In genomic region chr7:132312396-132312795, GRCm38 (mm10) we compare ENCODE assay signal across 9 mouse cellular contexts. TPM values are rescaled to one million over a fixed set of nuclear protein-coding genes. Genes with fewer than 3 reads are reported as not detected.
DNase-seq lines count a peak whose midpoint lies in the region; ATAC-seq and TF ChIP-seq lines count a peak whose summit lies in the region.
"Had no signal": no experiment of that assay in that cellular context is flagged by ENCODE, and none has a peak within 500 bp of the region (broad histone marks: within the 10 kb centered on the region; RNA-seq: fewer than 3 reads in every experiment).

No protein-coding gene starts in this region.

- H3K4me3 ChIP-seq in midbrain, embryonic 13.5 days (replicated peaks), result no peak overlapping the region
- H3K4me3 ChIP-seq in midbrain, embryonic 14.5 days (replicated peaks; ENCODE audit: low read depth, low read length), result no peak overlapping the region
- H3K4me3 ChIP-seq in stomach, postnatal 0 days (ENCODE audit: low read depth, low read length), result no peak overlapping the region
- H3K4me3 ChIP-seq in liver, embryonic 11.5 days (ENCODE audit: low read depth, low read length), result no peak overlapping the region

- WGBS in midbrain, embryonic 13.5 days, result 75% methylated on average over 8 of the region's 8 CpGs
- 62% methylated on average over 8 of the region's 8 CpGs for WGBS in midbrain, embryonic 14.5 days
- WGBS in stomach, postnatal 0 days, result 16% methylated on average over 8 of the region's 8 CpGs
- 74% methylated on average over 8 of the region's 8 CpGs for WGBS in liver, embryonic 11.5 days

- no peaks in the 10 kb centered on the region for H3K27me3 ChIP-seq in midbrain, embryonic 13.5 days
- no peaks in the 10 kb centered on the region for H3K27me3 ChIP-seq in midbrain, embryonic 14.5 days (ENCODE audit: control insufficient read depth, insufficient read depth, low read length)
- H3K27me3 ChIP-seq in stomach, postnatal 0 days (ENCODE audit: control insufficient read depth, insufficient read depth, low read length), result no peaks in the 10 kb centered on the region
- peaks cover 3% of the 10 kb centered on the region; the same call in 1 of the 2 replicates for H3K27me3 ChIP-seq in liver, embryonic 11.5 days (replicated peaks; ENCODE audit: control insufficient read depth, insufficient read depth, low read length)

- H3K9ac ChIP-seq in midbrain, embryonic 13.5 days (replicated peaks), result no peak overlapping the region
- H3K9ac ChIP-seq in midbrain, embryonic 14.5 days (replicated peaks; ENCODE audit: low read length), result no peak overlapping the region
- H3K9ac ChIP-seq in stomach, postnatal 0 days (ENCODE audit: low read length), result no peak overlapping the region
- no peak overlapping the region; the same call in 1 of the 2 replicates for H3K9ac ChIP-seq in liver, embryonic 11.5 days (ENCODE audit: low read depth, low read length)

- no peaks in the 10 kb centered on the region for H3K36me3 ChIP-seq in midbrain, embryonic 13.5 days
- no peaks in the 10 kb centered on the region for H3K36me3 ChIP-seq in midbrain, embryonic 14.5 days (ENCODE audit: control insufficient read depth, insufficient read depth, low read length)
- H3K36me3 ChIP-seq in stomach, postnatal 0 days (ENCODE audit: control insufficient read depth, insufficient read depth, low read length), result no peaks in the 10 kb centered on the region
- no peaks in the 10 kb centered on the region for H3K36me3 ChIP-seq in liver, embryonic 11.5 days (ENCODE audit: control insufficient read depth, insufficient read depth, low read length)

- DNase-seq in cerebellum, adult 11 months, result peak; percentile 47
- DNase-seq in midbrain, embryonic 14.5 days, result no peak
- DNase-seq in left cerebral cortex, adult 18-20 months (ENCODE audit: low spot score in 2 of 2), result peak; percentile 58 to 76
- DNase-seq in stomach, postnatal 0 days (ENCODE audit: low spot score), result peak; percentile 50
- DNase-seq in heart, postnatal 4 days, result no peak
- no peak for DNase-seq in liver, embryonic 11.5 days (ENCODE audit: low spot score)

- no peaks in the 10 kb centered on the region for H3K9me3 ChIP-seq in midbrain, embryonic 13.5 days
- no peaks in the 10 kb centered on the region for H3K9me3 ChIP-seq in midbrain, embryonic 14.5 days (ENCODE audit: control insufficient read depth, low read length)
- no peaks in the 10 kb centered on the region for H3K9me3 ChIP-seq in stomach, postnatal 0 days (ENCODE audit: control insufficient read depth, low read length)
- H3K9me3 ChIP-seq in liver, embryonic 11.5 days (ENCODE audit: control insufficient read depth, low read length), result no peaks in the 10 kb centered on the region

- H3K4me2 ChIP-seq in midbrain, embryonic 13.5 days (replicated peaks), result peak overlapping the region; percentile 17; the same call in 1 of the 2 replicates
- no peak overlapping the region for H3K4me2 ChIP-seq in midbrain, embryonic 14.5 days (ENCODE audit: low read length)
- no peak overlapping the region for H3K4me2 ChIP-seq in stomach, postnatal 0 days (replicated peaks; ENCODE audit: low read depth)
- H3K4me2 ChIP-seq in liver, embryonic 11.5 days, result no peak overlapping the region

- H3K27ac ChIP-seq in midbrain, embryonic 13.5 days, result no peak overlapping the region
- H3K27ac ChIP-seq in midbrain, embryonic 14.5 days (replicated peaks; ENCODE audit: low read depth, low read length), result no peak overlapping the region
- H3K27ac ChIP-seq in stomach, postnatal 0 days (replicated peaks), result no peak overlapping the region
- H3K27ac ChIP-seq in liver, embryonic 11.5 days (ENCODE audit: low read depth, low read length), result no peak overlapping the region

- no peak for TF ChIP-seq CTCF in stomach, postnatal 0 days (IDR thresholded peaks at IDR 0.05; ENCODE audit: low read depth)

- peaks cover 58% of the 10 kb centered on the region for H3K4me1 ChIP-seq in midbrain, embryonic 13.5 days (replicated peaks)
- peaks cover 12% of the 10 kb centered on the region; the same call in 1 of the 2 replicates for H3K4me1 ChIP-seq in midbrain, embryonic 14.5 days (ENCODE audit: control insufficient read depth, insufficient read depth, low read length)
- H3K4me1 ChIP-seq in stomach, postnatal 0 days (replicated peaks; ENCODE audit: control insufficient read depth, insufficient read depth), result peaks cover 18% of the 10 kb centered on the region
- H3K4me1 ChIP-seq in liver, embryonic 11.5 days (replicated peaks; ENCODE audit: control insufficient read depth, insufficient read depth, low read length), result peaks cover 15% of the 10 kb centered on the region

- no peak for ATAC-seq in cerebellum, adult (ENCODE audit: insufficient number of reproducible peaks, low FRiP score, low TSS enrichment)
- no peak for ATAC-seq in midbrain, embryonic 13.5 days
- ATAC-seq in midbrain, embryonic 14.5 days (ENCODE audit: low FRiP score, low TSS enrichment), result no peak
- peak; percentile 20; the same call in 1 of the 2 replicates for ATAC-seq in stomach, postnatal 0 days (ENCODE audit: low FRiP score, low TSS enrichment)
- no peak for ATAC-seq in liver, embryonic 11.5 days (replicated peaks; ENCODE audit: low FRiP score)
- ATAC-seq: forebrain, embryonic 16.5 days had no signal

- no peak for TF ChIP-seq EP300 in stomach, postnatal 0 days (optimal IDR thresholded peaks at IDR 0.05)

RNA-seq across cellular contexts. Expression of gene Chst15, which starts 4.6 kb away (rescaled TPM):
- polyA plus RNA-seq in midbrain, embryonic 13.5 days (2015; fragmentation: Nextera tagmentation; extraction: Ambion mirVana), result 17.9 and 18.6 TPM in 2 replicates
- 13.3 and 17.8 TPM in 2 replicates for polyA plus RNA-seq in midbrain, embryonic 14.5 days (2014; fragmentation: Nextera tagmentation; extraction: Ambion mirVana)
- 10 to 100 TPM; 38.5 to 39.6 TPM for total RNA-seq in left cerebral cortex, adult 18-20 months (2021)
- polyA plus RNA-seq in stomach, postnatal 0 days (2015; fragmentation: Nextera tagmentation; extraction: Ambion mirVana), result 11.5 and 12.1 TPM in 2 replicates
- total RNA-seq in heart, postnatal 4 days (2021), result 10 to 100 TPM; 12.5 to 12.7 TPM
- 12.8 and 14.1 TPM in 2 replicates for polyA plus RNA-seq in liver, embryonic 11.5 days (2014; fragmentation: Nextera tagmentation; extraction: Ambion mirVana)

Comparison
In these comparisons a context has a peak if more than half of its experiments do, and no peak if none do; other contexts are left out.
1. DNase-seq: peak in cerebellum, adult 11 months (single experiment), left cerebral cortex, adult 18-20 months (2 of 2) and stomach, postnatal 0 days (single experiment); none in midbrain, embryonic 14.5 days (single experiment), heart, postnatal 4 days (single experiment) and liver, embryonic 11.5 days (single experiment).